Mouse (Mus musculus) forebrain, embryonic 11.5 days (tissue): ENCODE results near the gene Olfr1410. TPM values are rescaled to one million over a fixed set of nuclear protein-coding genes. Genes with fewer than 3 reads are reported as not detected.

Experiments used
- ATAC-seq: fragments of 200-750 bp; cut with Nextera tagmentation; replicated peaks from 2 replicates; pipeline ENCODE4 v1.8.0; 2017; ENCODE audit warnings: moderate TSS enrichment; ENCODE audit not compliant: low FRiP score
- DNase-seq: peaks from one replicate; pipeline ENCODE4 v3.0.0-alpha.2; 2017; ENCODE audit warnings: low spot score
- H3K27ac ChIP-seq: fragments of 300-500 bp; sonication (generic); 2 replicates; pipeline ENCODE4 v1.5.1; 2014; ENCODE audit warnings: low read depth, low read length
- H3K27me3 ChIP-seq: fragments of 300-500 bp; sonication (generic); 2 replicates; pipeline ENCODE4 v1.6.1; 2014; ENCODE audit warnings: mild to moderate bottlenecking, low read length, mixed read lengths; ENCODE audit not compliant: control insufficient read depth, insufficient read depth
- H3K36me3 ChIP-seq: fragments of 300-500 bp; sonication (generic); 2 replicates; pipeline ENCODE4 v1.6.1; 2014; ENCODE audit warnings: mild to moderate bottlenecking, low read length, moderate library complexity, mixed read lengths; ENCODE audit not compliant: control insufficient read depth, insufficient read depth
- H3K4me1 ChIP-seq: fragments of 300-500 bp; sonication (generic); replicated peaks from 2 replicates; pipeline ENCODE4 v1.6.1; 2014; ENCODE audit warnings: low read length, mixed read lengths; ENCODE audit not compliant: control insufficient read depth, insufficient read depth
- H3K4me2 ChIP-seq: fragments of 300-500 bp; sonication (generic); 2 replicates; pipeline ENCODE4 v1.6.1; 2014; ENCODE audit warnings: low read depth, mild to moderate bottlenecking, low read length, moderate library complexity, mixed read lengths; ENCODE audit not compliant: severe bottlenecking
- H3K4me3 ChIP-seq: fragments of 300-500 bp; sonication (generic); 2 replicates; pipeline ENCODE4 v1.5.1; 2014; ENCODE audit warnings: low read depth, low read length
- H3K9ac ChIP-seq: fragments of 300-500 bp; sonication (generic); 2 replicates; pipeline ENCODE4 v1.6.1; 2014; ENCODE audit warnings: low read length
- H3K9me3 ChIP-seq: fragments of 300-500 bp; sonication (generic); 2 replicates; pipeline ENCODE4 v1.6.1; 2016; ENCODE audit warnings: low read length, mixed read lengths; ENCODE audit not compliant: control insufficient read depth
- WGBS: fragments of 180-500 bp; shearing (Covaris S2); extraction: QIAGEN DNeasy Blood & Tissue Kit; methylation state at CpG from one replicate; pipeline ENCODE4 v1.1.7; 2014; 5-methylcytosine and 5-hydroxymethylcytosine counted together
- polyA plus RNA-seq: library from polyadenylated mRNA; unstranded; fragments of >200 nt; fragmentation: Nextera tagmentation; extraction: Ambion mirVana; gene quantifications from 2 replicates; pipeline ENCODE4 v1.2.1, GENCODE M21; 2014

The Olfr1410 gene
- polyA plus RNA-seq, 1 experiment from 2014 or later, result not detected

GRCm38 (mm10) chr1:92644916-92645315 is 39.3 kb downstream of the Olfr1410 start:
- H3K4me3 ChIP-seq, result no peak overlapping the region
- H3K27ac ChIP-seq, result no peak overlapping the region
- WGBS, result 82% methylated on average over 5 of the region's 5 CpGs
- H3K9ac ChIP-seq, result no peak overlapping the region
- ATAC-seq (no peak), DNase-seq (peak; percentile 51)
- H3K36me3 ChIP-seq, result no peaks in the 10 kb centered on the region
- H3K4me1 ChIP-seq, result peaks cover 6% of the 10 kb centered on the region; the same call in 1 of the 2 replicates
- no peaks in the 10 kb centered on the region for H3K9me3 ChIP-seq
- H3K27me3 ChIP-seq, result no peaks in the 10 kb centered on the region
- H3K4me2 ChIP-seq, result no peak overlapping the region

DNA sequence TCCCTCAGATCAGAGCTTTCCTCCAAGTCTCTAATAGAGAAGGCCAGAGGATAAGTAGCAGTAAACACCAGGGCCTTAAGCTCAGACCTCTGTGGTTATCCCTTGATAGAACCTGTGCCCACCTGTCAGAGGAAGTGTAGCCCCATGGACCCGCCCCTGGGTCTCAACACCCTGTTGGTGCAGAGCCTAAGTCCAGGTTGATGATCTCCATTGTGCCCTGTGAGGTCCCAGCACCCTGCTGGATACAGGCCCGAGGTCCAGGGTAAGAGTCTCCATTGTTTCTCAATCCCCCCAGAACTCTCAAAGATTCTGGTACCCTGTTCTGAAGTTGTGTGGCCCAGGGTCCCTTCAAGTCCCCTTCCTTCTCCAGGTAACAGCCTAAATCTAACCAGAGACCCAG is 40.5 kb downstream of the Olfr1410 start:
- Histone ChIP-seq H3K27ac (no peak overlapping the region), H3K4me1 (no peaks in the 10 kb centered on the region), H3K4me3 (no peak overlapping the region), H3K4me2 (no peak overlapping the region), H3K27me3 (no peaks in the 10 kb centered on the region), H3K36me3 (no peaks in the 10 kb centered on the region), H3K9me3 (no peaks in the 10 kb centered on the region), H3K9ac (no peak overlapping the region)
- 46% methylated on average over 2 of the region's 2 CpGs for WGBS
- ATAC-seq, result no peak
- peak; percentile 48 for DNase-seq

GRCm38 (mm10) chr1:92646601-92647000 is 41.0 kb downstream of the Olfr1410 start:
- no peaks in the 10 kb centered on the region for H3K27me3 ChIP-seq
- no peaks in the 10 kb centered on the region for H3K36me3 ChIP-seq
- H3K27ac ChIP-seq, result no peak overlapping the region
- no peak overlapping the region for H3K4me2 ChIP-seq
- H3K9me3 ChIP-seq, result no peaks in the 10 kb centered on the region
- no peak for DNase-seq
- no peak overlapping the region for H3K4me3 ChIP-seq
- no peak for ATAC-seq
- no peaks in the 10 kb centered on the region for H3K4me1 ChIP-seq
- 83% methylated on average over 7 of the region's 7 CpGs for WGBS
- no peak overlapping the region for H3K9ac ChIP-seq

GRCm38 (mm10) chr1:92647026-92647425 is 41.4 kb downstream of the Olfr1410 start:
- WGBS, result 70% methylated on average over 4 of the region's 4 CpGs
- H3K4me2 ChIP-seq, result no peak overlapping the region
- no peak for DNase-seq
- H3K9ac ChIP-seq, result no peak overlapping the region
- no peaks in the 10 kb centered on the region for H3K9me3 ChIP-seq
- no peaks in the 10 kb centered on the region for H3K36me3 ChIP-seq
- H3K27ac ChIP-seq, result no peak overlapping the region
- H3K4me3 ChIP-seq, result no peak overlapping the region
- no peaks in the 10 kb centered on the region for H3K4me1 ChIP-seq
- no peak for ATAC-seq
- no peaks in the 10 kb centered on the region for H3K27me3 ChIP-seq

DNA sequence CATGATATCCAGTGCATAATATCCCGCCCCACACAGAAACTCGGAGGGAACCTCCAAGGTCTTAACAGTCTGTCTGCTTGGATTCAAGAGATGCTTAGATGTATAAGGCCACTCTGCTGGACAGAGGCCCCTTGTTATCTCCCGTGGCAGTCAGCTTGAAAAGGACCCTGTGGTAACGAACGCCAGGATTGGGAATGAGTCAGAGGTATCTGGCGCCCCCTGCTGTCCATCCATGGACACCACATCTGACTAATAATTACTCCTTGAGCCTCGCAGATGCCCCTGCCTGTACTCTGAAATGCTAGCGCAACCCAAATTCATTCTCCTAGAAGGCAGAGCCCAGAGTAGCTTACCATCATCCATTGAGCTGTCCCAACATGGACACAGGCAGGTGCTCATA is 42.2 kb downstream of the Olfr1410 start:
- 0 out of 2 replicates have a peak overlapping the region, but pooled peaks have one; percentile 36 for H3K9ac ChIP-seq

GRCm38 (mm10) chr1:92648197-92648596 is 42.6 kb downstream of the Olfr1410 start:
- Histone ChIP-seq H3K4me1 (no peaks in the 10 kb centered on the region), H3K4me3 (no peak overlapping the region), H3K9me3 (no peaks in the 10 kb centered on the region), H3K27me3 (no peaks in the 10 kb centered on the region), H3K27ac (no peak overlapping the region), H3K36me3 (no peaks in the 10 kb centered on the region), H3K4me2 (no peak overlapping the region), H3K9ac (no peak overlapping the region)
- DNase-seq, result no peak
- WGBS, result 59% methylated on average over 10 of the region's 10 CpGs
- ATAC-seq, result peak; percentile 29; the same call in 1 of the 2 replicates

More for the DNA sequence above, 42.2 kb downstream of the Olfr1410 start:
- no peaks in the 10 kb centered on the region for H3K36me3 ChIP-seq
- H3K4me1 ChIP-seq, result no peaks in the 10 kb centered on the region
- no peaks in the 10 kb centered on the region for H3K27me3 ChIP-seq
- DNase-seq, result peak; percentile 92
- peak; percentile 50 for ATAC-seq
- H3K4me2 ChIP-seq, result no peak overlapping the region
- H3K9me3 ChIP-seq, result no peaks in the 10 kb centered on the region
- H3K4me3 ChIP-seq, result no peak overlapping the region
- WGBS, result 7% methylated on average over 8 of the region's 8 CpGs
- no peak overlapping the region for H3K27ac ChIP-seq

- Histone ChIP-seq H3K27me3 (no peaks in the 10 kb centered on the region), H3K9ac (0 out of 2 replicates have a peak within 1 kb of the TSS, but pooled peaks have one; percentile 36), H3K36me3 (no peaks in the 10 kb centered on the region), H3K4me2 (no peak within 1 kb of the TSS), H3K4me1 (no peaks in the 10 kb centered on the region), H3K4me3 (no peak within 1 kb of the TSS), H3K9me3 (no peaks in the 10 kb centered on the region), H3K27ac (no peak within 1 kb of the TSS)
- peak; percentile 90 for DNase-seq
- 30% methylated on average over 8 of the region's 8 CpGs for WGBS
- peak; percentile 70 for ATAC-seq
Measured at GRCm38 (mm10) chr1:92648673-92649072, 43.1 kb downstream of the Olfr1410 start, which contains the start of gene Otos. Otos (minus strand) TSS chr1:92648841.

DNA sequence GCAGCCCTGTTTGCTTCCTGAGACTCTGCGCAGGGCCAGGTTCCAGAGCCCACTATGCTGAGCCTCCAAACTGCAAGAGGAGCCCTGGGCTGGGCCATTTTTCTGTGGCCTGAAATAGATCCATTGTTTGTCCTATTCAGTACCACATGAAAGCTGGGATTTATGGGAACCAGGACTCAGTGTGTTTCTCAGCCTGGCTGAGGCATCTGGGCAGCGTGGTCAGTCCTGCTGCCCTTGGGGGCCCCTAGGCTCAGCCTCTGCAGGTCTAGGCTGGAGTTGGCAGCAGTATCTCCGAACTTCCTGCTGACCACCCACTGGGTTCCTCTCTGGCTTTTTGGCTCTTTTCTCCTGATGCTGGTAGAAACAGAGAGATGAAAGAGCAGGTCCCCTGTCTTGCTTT is 45.9 kb downstream of the Olfr1410 start:
- no peak for ATAC-seq
- 50% methylated on average over 3 of the region's 3 CpGs for WGBS
- H3K4me1 ChIP-seq, result no peaks in the 10 kb centered on the region

DNA sequence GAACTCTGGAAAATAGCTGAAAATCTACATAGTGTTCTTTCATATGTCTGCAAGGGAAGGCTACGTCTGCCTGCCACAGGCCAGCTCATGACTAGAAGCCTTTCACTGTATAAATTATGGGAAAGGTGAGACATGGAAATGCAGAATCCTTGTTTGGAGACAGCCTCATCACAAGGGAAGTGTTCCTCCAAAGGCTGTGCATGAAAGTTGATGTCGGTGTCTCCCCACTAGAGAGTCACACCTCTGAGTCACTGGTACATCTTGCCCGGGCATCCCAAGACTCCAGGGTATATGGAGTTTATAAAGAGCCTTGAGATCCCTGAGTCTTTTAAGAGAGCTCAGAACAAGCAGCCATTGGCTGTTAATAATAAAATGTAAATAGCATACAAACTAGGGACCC is 47.6 kb downstream of the Olfr1410 start:
- H3K27ac ChIP-seq, result no peak overlapping the region
- H3K9me3 ChIP-seq, result no peaks in the 10 kb centered on the region
- no peaks in the 10 kb centered on the region for H3K4me1 ChIP-seq
- no peak overlapping the region for H3K4me3 ChIP-seq
- H3K36me3 ChIP-seq, result no peaks in the 10 kb centered on the region
- DNase-seq (no peak), ATAC-seq (no peak)
- 93% methylated on average over 3 of the region's 3 CpGs for WGBS
- H3K27me3 ChIP-seq, result no peaks in the 10 kb centered on the region
- H3K9ac ChIP-seq, result no peak overlapping the region
- H3K4me2 ChIP-seq, result no peak overlapping the region

More for the DNA sequence above, 45.9 kb downstream of the Olfr1410 start:
- Histone ChIP-seq H3K9ac (peak overlapping the region; percentile 21; the same call in 1 of the 2 replicates), H3K9me3 (no peaks in the 10 kb centered on the region), H3K4me3 (no peak overlapping the region), H3K36me3 (no peaks in the 10 kb centered on the region), H3K4me2 (no peak overlapping the region), H3K27me3 (no peaks in the 10 kb centered on the region), H3K27ac (no peak overlapping the region)
- DNase-seq, result no peak
